Mouse (Mus musculus): ENCODE measurements at regions not wholly inside any gene's neighbourhood (a gene's known extent, or its start where the extent isn't known, plus 50 kb on each side); places are given as distances from the start of the nearest gene placed in this dataset.

DNA sequence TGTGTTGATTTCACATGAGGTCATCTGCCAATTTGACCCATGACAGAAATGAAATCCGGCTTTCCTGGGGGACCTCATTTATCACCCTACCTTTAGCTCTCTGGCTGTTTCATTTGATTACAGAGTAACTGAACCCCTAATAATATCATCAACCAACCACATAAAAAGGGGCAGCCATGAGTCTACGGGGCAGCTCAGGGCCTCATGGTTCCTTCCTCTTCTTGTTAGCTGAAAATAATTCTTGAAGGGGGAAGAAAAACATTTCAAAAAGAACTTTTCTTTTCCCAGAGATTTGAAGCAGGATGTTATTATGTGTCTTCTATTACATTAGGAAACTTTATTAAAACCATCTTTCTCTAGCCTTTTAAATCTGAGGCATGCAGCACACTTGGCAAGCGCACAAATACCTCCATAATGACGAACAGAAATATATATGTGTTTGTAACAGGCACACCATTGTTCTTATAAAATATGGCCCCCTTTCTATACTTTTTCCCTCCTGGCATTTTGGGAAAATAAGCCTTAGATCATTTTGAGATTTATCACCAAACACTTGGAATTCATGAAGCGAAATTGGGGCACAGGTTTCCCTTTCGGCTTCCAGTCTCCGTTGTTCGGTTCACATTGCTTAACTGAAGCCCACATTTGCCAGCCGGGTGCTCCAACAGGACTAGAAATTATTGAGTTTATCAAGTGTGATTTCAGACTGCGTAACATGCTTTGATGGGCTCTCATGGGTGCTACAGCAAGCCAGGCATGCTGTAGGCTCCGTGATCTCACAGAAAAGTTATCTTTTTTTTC is 90.7 kb upstream of the Irs2 start:
- Histone ChIP-seq H3K9ac (ENCODE audit: low read depth, low read length) (no peak overlapping the region), H3K36me3 (ENCODE audit: control insufficient read depth, insufficient read depth, low read length) (no peaks in the 10 kb centered on the region), H3K27ac (ENCODE audit: low read depth, low read length) (no peak overlapping the region), H3K4me3 (ENCODE audit: low read depth, low read length) (no peak overlapping the region), H3K4me1 (replicated peaks; ENCODE audit: control insufficient read depth, insufficient read depth, low read length) (no peaks in the 10 kb centered on the region), H3K9me3 (ENCODE audit: control insufficient read depth, low read length) (no peaks in the 10 kb centered on the region), H3K4me2 (no peak overlapping the region), H3K27me3 (replicated peaks; ENCODE audit: control insufficient read depth, insufficient read depth, low read length) (no peaks in the 10 kb centered on the region; the same call in 1 of the 2 replicates)
- 83% methylated on average over 11 of the region's 11 CpGs for WGBS
- ATAC-seq (replicated peaks; ENCODE audit: low FRiP score): no peak
- no peak for DNase-seq (ENCODE audit: low spot score)

DNA sequence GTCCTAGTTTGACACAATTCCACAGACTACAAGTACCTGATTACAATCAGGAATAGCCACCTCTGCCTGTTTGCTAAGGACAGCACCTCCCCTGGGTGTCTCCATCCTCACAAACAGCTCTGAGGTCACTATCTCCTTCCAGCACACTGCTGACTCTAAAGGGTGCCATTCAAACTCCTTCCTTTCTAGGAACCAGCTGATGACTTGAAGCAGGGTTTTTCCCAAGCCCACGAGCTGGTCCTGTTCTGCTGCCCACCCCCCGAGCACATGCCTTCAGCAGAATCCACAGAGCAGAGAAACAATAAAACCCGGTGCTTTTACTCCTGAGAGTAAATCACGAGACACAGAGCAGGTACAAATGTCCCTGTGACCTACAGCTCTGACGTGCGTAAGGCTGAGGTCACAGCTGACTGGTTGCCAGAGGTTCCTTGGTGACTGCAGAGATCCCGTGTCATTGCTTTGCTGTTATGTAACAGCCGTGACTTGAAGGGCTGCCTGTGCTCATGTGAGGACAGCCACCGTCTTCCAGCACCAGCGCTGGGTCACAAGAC is 90.0 kb upstream of the Irs2 start:
- no peaks in the 10 kb centered on the region; the same call in 1 of the 2 replicates for H3K27me3 ChIP-seq (replicated peaks; ENCODE audit: control insufficient read depth, insufficient read depth, low read length)
- no peak overlapping the region for H3K27ac ChIP-seq (ENCODE audit: low read depth, low read length)
- H3K4me1 ChIP-seq (replicated peaks; ENCODE audit: control insufficient read depth, insufficient read depth, low read length): no peaks in the 10 kb centered on the region; the same call in 1 of the 2 replicates
- H3K4me2 ChIP-seq: no peak overlapping the region
- no peak for DNase-seq (ENCODE audit: low spot score)
- H3K4me3 ChIP-seq (ENCODE audit: low read depth, low read length): no peak overlapping the region
- H3K9ac ChIP-seq (ENCODE audit: low read depth, low read length): no peak overlapping the region
- WGBS: 51% methylated on average over 10 of the region's 10 CpGs
- H3K9me3 ChIP-seq (ENCODE audit: control insufficient read depth, low read length): no peaks in the 10 kb centered on the region
- no peaks in the 10 kb centered on the region for H3K36me3 ChIP-seq (ENCODE audit: control insufficient read depth, insufficient read depth, low read length)
- ATAC-seq (replicated peaks; ENCODE audit: low FRiP score): no peak

DNA sequence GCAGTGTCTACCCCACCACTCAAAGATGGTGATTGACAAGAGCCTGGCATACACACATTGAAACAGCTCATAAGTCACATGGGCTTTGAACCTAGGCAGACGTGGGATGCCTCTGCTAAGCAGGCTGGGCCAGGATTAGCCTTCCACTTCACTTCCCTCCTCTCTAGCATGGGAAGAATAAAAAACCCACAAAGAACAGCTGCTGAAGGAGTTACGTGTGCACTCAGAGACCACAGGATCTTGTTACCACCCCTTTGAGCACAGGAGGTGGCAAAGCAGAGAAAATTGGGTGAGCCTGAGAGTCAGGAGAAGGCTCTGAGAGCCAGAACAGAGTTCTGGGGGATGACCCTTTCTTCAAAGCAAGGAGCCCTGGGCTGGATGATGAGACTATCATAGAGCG is 89.6 kb upstream of the Irs2 start:
- ATAC-seq (replicated peaks; ENCODE audit: low FRiP score) (no peak), DNase-seq (ENCODE audit: low spot score) (no peak)
- Histone ChIP-seq H3K36me3 (ENCODE audit: control insufficient read depth, insufficient read depth, low read length) (no peaks in the 10 kb centered on the region), H3K4me2 (no peak overlapping the region), H3K27me3 (replicated peaks; ENCODE audit: control insufficient read depth, insufficient read depth, low read length) (no peaks in the 10 kb centered on the region; the same call in 1 of the 2 replicates), H3K4me1 (replicated peaks; ENCODE audit: control insufficient read depth, insufficient read depth, low read length) (no peaks in the 10 kb centered on the region; the same call in 1 of the 2 replicates), H3K9me3 (ENCODE audit: control insufficient read depth, low read length) (no peaks in the 10 kb centered on the region), H3K9ac (ENCODE audit: low read depth, low read length) (no peak overlapping the region), H3K4me3 (ENCODE audit: low read depth, low read length) (no peak overlapping the region), H3K27ac (ENCODE audit: low read depth, low read length) (no peak overlapping the region)
- 55% methylated on average over 3 of the region's 3 CpGs for whole genome bisulfite sequencing

DNA sequence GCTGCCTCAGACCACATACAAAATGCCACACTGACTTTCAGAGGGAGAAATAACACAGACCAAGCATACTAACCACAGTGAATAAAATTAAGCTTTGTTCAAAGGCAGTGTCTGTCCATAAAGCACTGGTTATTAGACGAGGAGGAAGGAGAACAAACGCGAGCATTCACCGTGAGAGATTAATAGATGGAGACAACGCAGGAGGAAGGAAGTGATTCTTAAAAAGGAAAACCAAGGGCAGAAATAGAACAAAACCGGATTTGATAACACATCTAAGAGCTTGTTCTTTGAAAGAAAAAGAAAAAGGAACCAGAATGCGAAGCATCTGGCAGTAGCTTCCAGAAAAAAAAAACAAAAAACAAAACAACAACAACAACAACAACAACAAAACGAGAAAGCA is 86.3 kb upstream of the Irs2 start:
- no peaks in the 10 kb centered on the region; the same call in 1 of the 2 replicates for H3K27me3 ChIP-seq (replicated peaks; ENCODE audit: control insufficient read depth, insufficient read depth, low read length)
- no peak overlapping the region for H3K27ac ChIP-seq (ENCODE audit: low read depth, low read length)
- peaks cover 20% of the 10 kb centered on the region for H3K4me1 ChIP-seq (replicated peaks; ENCODE audit: control insufficient read depth, insufficient read depth, low read length)
- DNase-seq (ENCODE audit: low spot score) (no peak), ATAC-seq (replicated peaks; ENCODE audit: low FRiP score) (no peak)
- no peak overlapping the region for H3K4me3 ChIP-seq (ENCODE audit: low read depth, low read length)
- H3K9me3 ChIP-seq (ENCODE audit: control insufficient read depth, low read length): no peaks in the 10 kb centered on the region
- 30% methylated on average over 8 of the region's 8 CpGs for WGBS
- no peak overlapping the region for H3K9ac ChIP-seq (ENCODE audit: low read depth, low read length)
- no peaks in the 10 kb centered on the region for H3K36me3 ChIP-seq (ENCODE audit: control insufficient read depth, insufficient read depth, low read length)
- no peak overlapping the region for H3K4me2 ChIP-seq

DNA sequence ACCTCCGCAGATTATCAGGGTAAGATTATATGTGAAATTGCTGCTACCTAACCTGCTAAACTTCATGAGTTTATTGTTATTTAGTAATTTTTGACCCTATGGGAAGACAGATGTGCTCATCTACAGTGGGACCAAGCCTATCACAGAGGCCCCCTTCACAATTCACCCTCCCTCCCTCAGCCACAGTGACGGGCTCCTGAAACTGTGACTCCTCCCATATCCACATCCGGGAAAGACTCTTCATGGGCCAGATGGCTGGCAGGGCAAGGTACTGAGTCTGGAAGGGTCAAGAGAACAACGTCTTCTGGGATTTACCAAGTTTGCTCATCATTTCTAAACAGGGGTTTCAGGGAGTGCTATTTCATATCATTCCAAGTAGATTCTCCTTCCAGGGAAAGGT is 84.1 kb upstream of the Irs2 start:
- no peak overlapping the region for H3K27ac ChIP-seq (ENCODE audit: low read depth, low read length)
- no peaks in the 10 kb centered on the region for H3K9me3 ChIP-seq (ENCODE audit: control insufficient read depth, low read length)
- peak; percentile 73 for ATAC-seq (replicated peaks; ENCODE audit: low FRiP score)
- no peaks in the 10 kb centered on the region for H3K36me3 ChIP-seq (ENCODE audit: control insufficient read depth, insufficient read depth, low read length)
- H3K4me1 ChIP-seq (replicated peaks; ENCODE audit: control insufficient read depth, insufficient read depth, low read length): peaks cover 23% of the 10 kb centered on the region
- H3K27me3 ChIP-seq (replicated peaks; ENCODE audit: control insufficient read depth, insufficient read depth, low read length): peaks cover 3% of the 10 kb centered on the region
- H3K4me3 ChIP-seq (ENCODE audit: low read depth, low read length): no peak overlapping the region
- DNase-seq (ENCODE audit: low spot score): no peak
- WGBS: 16% methylated on average over 4 of the region's 4 CpGs
- no peak overlapping the region for H3K9ac ChIP-seq (ENCODE audit: low read depth, low read length)
- peak overlapping the region; percentile 26; the same call in 1 of the 2 replicates for H3K4me2 ChIP-seq

DNA sequence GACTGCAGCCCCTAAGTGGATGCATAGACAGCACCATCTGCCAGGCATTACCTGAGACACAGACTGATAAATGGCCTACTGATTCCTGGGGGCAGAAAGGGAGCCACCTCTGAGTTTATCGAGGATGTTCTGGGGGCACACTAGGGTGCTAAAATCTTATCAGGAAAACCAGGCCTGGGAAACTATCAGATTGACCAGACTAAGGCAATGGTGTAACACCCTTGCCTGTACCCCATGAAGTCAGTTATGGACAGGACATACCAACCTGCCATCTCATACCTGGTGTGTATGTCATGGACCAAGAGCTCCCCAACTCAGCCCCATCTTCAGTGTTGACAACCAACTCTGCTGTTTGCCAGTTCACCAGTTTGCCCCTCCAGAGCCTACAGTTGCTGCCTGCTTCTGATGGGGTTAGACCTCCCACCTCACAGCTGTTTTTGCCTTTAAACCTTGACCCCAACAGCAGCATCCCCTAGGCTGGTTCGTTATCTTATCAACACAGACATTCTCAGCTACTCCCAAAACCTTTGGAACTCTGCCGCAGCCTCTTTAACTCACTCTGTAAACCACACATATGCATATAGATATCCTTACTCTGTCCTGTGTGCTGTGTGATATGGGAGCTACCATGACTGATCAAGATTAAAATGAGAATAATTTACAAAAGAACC is 83.6 kb upstream of the Irs2 start:
- DNase-seq (ENCODE audit: low spot score) (no peak), ATAC-seq (replicated peaks; ENCODE audit: low FRiP score) (peak; percentile 95)
- Histone ChIP-seq H3K4me1 (replicated peaks; ENCODE audit: control insufficient read depth, insufficient read depth, low read length) (peaks cover 23% of the 10 kb centered on the region), H3K4me3 (ENCODE audit: low read depth, low read length) (no peak overlapping the region), H3K27me3 (replicated peaks; ENCODE audit: control insufficient read depth, insufficient read depth, low read length) (peaks cover 3% of the 10 kb centered on the region), H3K4me2 (peak overlapping the region; percentile 37; the same call in 1 of the 2 replicates), H3K27ac (ENCODE audit: low read depth, low read length) (peak overlapping the region; percentile 4; the same call in 1 of the 2 replicates), H3K9ac (ENCODE audit: low read depth, low read length) (no peak overlapping the region), H3K9me3 (ENCODE audit: control insufficient read depth, low read length) (no peaks in the 10 kb centered on the region), H3K36me3 (ENCODE audit: control insufficient read depth, insufficient read depth, low read length) (no peaks in the 10 kb centered on the region)
- 17% methylated on average over 3 of the region's 3 CpGs for WGBS

DNA sequence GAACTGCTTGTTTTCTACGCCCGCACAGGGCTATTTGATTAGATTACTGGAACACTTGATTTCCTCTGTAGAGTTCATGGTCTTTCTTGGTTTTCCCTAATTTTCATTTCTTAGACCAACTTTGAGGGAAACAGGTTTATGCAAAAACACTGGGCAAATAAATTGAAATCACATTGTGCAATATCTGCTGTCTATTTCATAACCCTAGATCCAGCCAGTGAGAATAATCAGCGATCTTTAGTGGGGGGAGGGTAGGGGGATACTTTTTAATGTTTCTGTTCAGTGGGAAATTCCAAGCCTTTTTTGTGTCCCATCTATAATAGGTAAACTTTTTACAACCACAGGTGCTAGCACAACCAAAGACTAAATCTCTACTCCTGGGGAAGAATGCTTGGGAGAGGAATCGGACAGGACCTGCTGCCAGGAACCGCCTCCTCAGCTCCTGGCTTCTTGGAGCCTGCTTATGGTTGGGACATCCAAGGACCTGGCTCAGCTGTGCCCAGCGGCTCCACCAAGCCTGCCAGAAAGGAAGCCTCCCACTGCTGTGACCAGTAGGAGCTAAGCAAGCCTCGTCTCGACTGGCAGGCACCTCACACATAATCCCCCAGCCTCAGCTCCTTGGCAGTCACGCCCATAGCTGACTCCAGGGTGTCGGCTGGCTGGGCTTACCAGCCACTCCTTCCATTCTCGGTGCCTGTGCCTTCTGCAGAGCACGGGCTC is 80.8 kb upstream of the Irs2 start:
- DNase-seq (ENCODE audit: low spot score): no peak
- H3K27ac ChIP-seq (ENCODE audit: low read depth, low read length): no peak overlapping the region
- no peak overlapping the region for H3K4me3 ChIP-seq (ENCODE audit: low read depth, low read length)
- H3K9me3 ChIP-seq (ENCODE audit: control insufficient read depth, low read length): no peaks in the 10 kb centered on the region
- no peak overlapping the region for H3K9ac ChIP-seq (ENCODE audit: low read depth, low read length)
- H3K36me3 ChIP-seq (ENCODE audit: control insufficient read depth, insufficient read depth, low read length): no peaks in the 10 kb centered on the region
- 52% methylated on average over 12 of the region's 12 CpGs for WGBS
- H3K27me3 ChIP-seq (replicated peaks; ENCODE audit: control insufficient read depth, insufficient read depth, low read length): peaks cover 6% of the 10 kb centered on the region
- no peak overlapping the region for H3K4me2 ChIP-seq
- H3K4me1 ChIP-seq (replicated peaks; ENCODE audit: control insufficient read depth, insufficient read depth, low read length): peaks cover 41% of the 10 kb centered on the region
- no peak for ATAC-seq (replicated peaks; ENCODE audit: low FRiP score)

DNA sequence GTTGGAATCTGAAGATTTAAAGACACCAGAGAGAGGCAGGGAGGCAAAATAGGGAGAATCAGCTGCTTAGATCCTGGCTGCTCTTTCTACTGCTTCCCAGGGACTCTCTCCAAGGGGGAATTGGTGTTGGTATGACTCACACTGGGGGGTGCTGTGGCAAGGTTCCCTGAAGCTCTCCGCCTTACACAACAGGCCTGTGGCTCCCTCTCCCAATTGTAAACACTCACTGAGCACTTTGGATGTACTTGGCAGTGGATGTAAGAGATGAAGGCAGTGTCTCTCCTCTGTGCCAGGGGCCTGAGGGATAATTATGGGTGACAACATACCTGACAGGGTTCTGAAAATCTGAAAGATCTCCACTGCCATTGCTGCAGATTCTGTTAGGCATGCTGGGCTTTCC is 77.0 kb upstream of the Irs2 start:
- Histone ChIP-seq H3K4me2 (no peak overlapping the region), H3K9ac (ENCODE audit: low read depth, low read length) (no peak overlapping the region), H3K9me3 (ENCODE audit: control insufficient read depth, low read length) (no peaks in the 10 kb centered on the region), H3K27ac (ENCODE audit: low read depth, low read length) (no peak overlapping the region), H3K4me1 (replicated peaks; ENCODE audit: control insufficient read depth, insufficient read depth, low read length) (peaks cover 27% of the 10 kb centered on the region), H3K36me3 (ENCODE audit: control insufficient read depth, insufficient read depth, low read length) (no peaks in the 10 kb centered on the region), H3K27me3 (replicated peaks; ENCODE audit: control insufficient read depth, insufficient read depth, low read length) (peaks cover 6% of the 10 kb centered on the region), H3K4me3 (ENCODE audit: low read depth, low read length) (no peak overlapping the region)
- 76% methylated on average over 1 of the region's 1 CpGs for WGBS
- ATAC-seq (replicated peaks; ENCODE audit: low FRiP score): no peak
- DNase-seq (ENCODE audit: low spot score): no peak

Measured in liver, embryonic 11.5 days (tissue).